Mouse (Mus musculus) G1E (cell line): ENCODE results near the gene Tpo. TPM values are rescaled to one million over a fixed set of nuclear protein-coding genes. Genes with fewer than 3 reads are reported as not detected.

Experiments
- ATAC-seq: 2 replicates; pipeline ENCODE4 v1.8.0; 2016; ENCODE audit warnings: mild to moderate bottlenecking; ENCODE audit not compliant: insufficient number of reproducible peaks, poor library complexity, low FRiP score, severe bottlenecking; ENCODE audit errors: extremely low read depth
- DNase-seq: peaks from one replicate; pipeline ENCODE4 v3.0.0; 2012; ENCODE audit warnings: low spot score
- H3K27me3 ChIP-seq: 2 replicates; pipeline ENCODE4 v1.6.1; 2012; ENCODE audit warnings: mild to moderate bottlenecking, low read length, inconsistent platforms; ENCODE audit not compliant: insufficient read depth
- H3K36me3 ChIP-seq: replicated peaks from 2 replicates; pipeline ENCODE3; 2012; ENCODE audit warnings: mild to moderate bottlenecking, inconsistent platforms
- H3K4me1 ChIP-seq: 2 replicates; pipeline ENCODE4 v1.6.1; 2012; ENCODE audit warnings: low read depth, low read length, inconsistent platforms, mixed read lengths; ENCODE audit not compliant: insufficient read depth
- H3K4me3 ChIP-seq: 2 replicates; pipeline ENCODE4 v1.5.1; 2012; ENCODE audit warnings: low read depth, mild to moderate bottlenecking, inconsistent platforms, low read length, moderate library complexity, mixed read lengths
- H3K9me3 ChIP-seq: replicated peaks from 2 replicates; pipeline ENCODE4 v1.6.1; 2012; ENCODE audit warnings: inconsistent platforms
- CTCF ChIP-seq: IDR thresholded peaks from 2 replicates; pipeline ENCODE4 v1.5.1; 2012; ENCODE audit warnings: low read depth, low read length, inconsistent platforms, mixed read lengths
- GATA1 ChIP-seq: IDR thresholded peaks from 2 replicates; pipeline ENCODE4 v1.6.1; 2012; ENCODE audit warnings: borderline replicate concordance, low read length, inconsistent platforms, mixed read lengths
- GATA2 ChIP-seq: IDR thresholded peaks from 2 replicates; pipeline ENCODE4 v1.6.1; 2012; ENCODE audit warnings: low read depth, low read length, inconsistent platforms, borderline replicate concordance
- POLR2AphosphoS5 ChIP-seq: IDR thresholded peaks from 2 replicates; pipeline ENCODE4 v1.6.1; 2012; ENCODE audit warnings: low read depth, low read length, inconsistent platforms; ENCODE audit not compliant: insufficient replicate concordance
- TAL1 ChIP-seq: conservative IDR thresholded peaks from 2 replicates; pipeline ENCODE4 v1.6.1; 2012; ENCODE audit warnings: low read depth, low read length, inconsistent platforms, mixed read lengths
- polyA plus RNA-seq: library from polyadenylated mRNA; stranded (reverse); fragments of >175 nt; gene quantifications from 2 replicates; pipeline ENCODE4 v1.2.3, GENCODE M21; 2012
- total RNA-seq, 2 experiments: library from RNA; stranded (forward) in 1 of 2; stranded (reverse) in 1 of 2; fragments of 200-1000 nt in 1 of 2; fragments of >200 nt in 1 of 2; fragmentation: Nextera tagmentation in 1 of 2; gene quantifications; 2 replicates each; pipeline ENCODE4 v1.2.3; 2014 to 2017

Gene Tpo
- total and polyA plus RNA-seq, 3 experiments = 0.05 TPM; not detected in 2

DNA sequence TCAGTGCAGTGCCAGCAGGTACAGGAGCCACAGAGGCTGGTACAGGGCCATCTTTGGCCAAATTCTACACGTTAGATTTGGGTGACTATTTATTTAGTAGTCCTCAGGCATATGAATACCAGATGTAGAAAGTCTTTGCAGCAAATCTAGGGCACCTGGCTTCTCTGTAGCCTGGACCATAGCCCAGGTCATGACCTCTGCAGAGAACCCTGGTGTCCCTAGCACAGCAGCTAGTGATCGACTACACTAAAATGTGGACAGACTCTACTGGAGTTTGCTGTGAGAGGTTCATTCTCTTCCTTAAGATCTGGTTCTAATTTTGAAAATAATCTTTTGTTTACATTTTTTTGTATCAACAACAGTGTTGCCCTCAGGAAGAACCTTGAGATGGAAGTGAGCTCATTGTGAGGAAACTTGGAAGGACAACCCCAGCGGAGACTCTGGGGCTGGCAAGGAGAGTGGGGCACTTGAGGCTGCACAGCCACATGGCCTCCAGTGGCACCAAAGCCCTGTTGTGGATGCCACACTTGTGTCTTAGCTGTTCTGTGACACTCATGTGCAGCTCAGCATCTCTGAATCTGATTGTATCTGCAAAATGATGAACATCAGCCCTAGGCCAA, 104.6 kb downstream of the Tpo start:
- TF ChIP-seq GATA2 (no peak), GATA1 (no peak), POLR2AphosphoS5 (no peak), CTCF (no peak), TAL1 (no peak)
- Histone ChIP-seq H3K36me3 (no peaks in the 10 kb centered on the region), H3K4me1 (no peaks in the 10 kb centered on the region), H3K9me3 (peaks cover 59% of the 10 kb centered on the region), H3K4me3 (no peak overlapping the region), H3K27me3 (no peaks in the 10 kb centered on the region)
- ATAC-seq (no peak), DNase-seq (no peak)

DNA sequence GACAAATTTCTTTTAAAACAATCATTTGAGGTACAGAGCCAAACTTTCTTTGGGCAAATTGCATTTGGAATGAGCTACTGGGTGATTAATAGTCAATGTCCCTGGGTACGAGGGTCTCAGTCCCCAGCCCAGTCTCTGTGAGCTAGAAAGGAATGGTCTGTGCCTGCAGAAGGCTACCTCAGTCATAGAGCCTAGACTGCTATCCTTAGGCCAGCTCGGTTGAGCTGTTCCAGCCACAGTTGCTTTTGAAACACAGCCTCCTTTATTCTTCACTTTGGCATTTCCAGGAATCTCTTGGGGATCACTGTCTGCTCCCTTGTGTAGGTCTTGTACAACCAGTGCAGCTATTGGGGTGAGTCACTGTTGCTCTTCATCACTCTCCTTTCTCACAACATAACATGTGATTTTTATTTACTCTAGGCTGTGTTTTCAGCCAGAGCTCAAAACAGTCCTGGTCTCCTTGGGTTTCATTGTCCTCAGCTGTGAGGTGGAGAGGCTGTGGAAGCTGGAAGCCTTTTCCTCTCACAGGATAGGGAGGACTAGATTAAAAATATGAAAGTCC, 108.1 kb downstream of the Tpo start:
- Histone ChIP-seq H3K27me3 (no peaks in the 10 kb centered on the region), H3K4me3 (no peak overlapping the region), H3K9me3 (peaks cover 58% of the 10 kb centered on the region), H3K4me1 (no peaks in the 10 kb centered on the region), H3K36me3 (no peaks in the 10 kb centered on the region)
- TF ChIP-seq CTCF (no peak), GATA2 (no peak), TAL1 (no peak), POLR2AphosphoS5 (no peak), GATA1 (no peak)
- DNase-seq (no peak), ATAC-seq (no peak)

DNA sequence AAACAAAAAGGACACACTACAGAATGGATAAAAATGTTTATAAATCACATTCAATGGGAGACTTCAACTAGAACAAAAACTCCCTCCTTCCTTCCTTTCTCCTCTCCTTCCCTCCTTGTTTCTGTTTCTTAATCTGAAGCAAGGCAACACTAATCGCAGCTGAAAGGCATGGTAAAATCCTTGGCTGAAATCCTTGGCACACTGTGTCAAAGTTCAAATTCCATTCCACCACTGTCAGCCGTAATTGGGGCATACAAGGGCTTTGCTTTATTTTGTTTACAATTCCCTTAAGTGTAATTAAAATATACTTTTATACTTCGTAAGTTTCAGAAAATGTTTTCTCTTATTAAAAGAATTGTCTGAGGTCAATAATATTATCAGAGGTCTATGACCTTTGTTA, 108.9 kb downstream of the Tpo start:
- peaks cover 61% of the 10 kb centered on the region for H3K9me3 ChIP-seq
- H3K27me3 ChIP-seq = no peaks in the 10 kb centered on the region
- TF ChIP-seq GATA2 = no peak
- TF ChIP-seq POLR2AphosphoS5 = no peak
- TF ChIP-seq TAL1 = no peak
- TF ChIP-seq CTCF = no peak
- no peak for TF ChIP-seq GATA1
- DNase-seq (no peak), ATAC-seq (no peak)
- no peaks in the 10 kb centered on the region for H3K36me3 ChIP-seq
- H3K4me3 ChIP-seq = no peak overlapping the region
- no peaks in the 10 kb centered on the region for H3K4me1 ChIP-seq

DNA sequence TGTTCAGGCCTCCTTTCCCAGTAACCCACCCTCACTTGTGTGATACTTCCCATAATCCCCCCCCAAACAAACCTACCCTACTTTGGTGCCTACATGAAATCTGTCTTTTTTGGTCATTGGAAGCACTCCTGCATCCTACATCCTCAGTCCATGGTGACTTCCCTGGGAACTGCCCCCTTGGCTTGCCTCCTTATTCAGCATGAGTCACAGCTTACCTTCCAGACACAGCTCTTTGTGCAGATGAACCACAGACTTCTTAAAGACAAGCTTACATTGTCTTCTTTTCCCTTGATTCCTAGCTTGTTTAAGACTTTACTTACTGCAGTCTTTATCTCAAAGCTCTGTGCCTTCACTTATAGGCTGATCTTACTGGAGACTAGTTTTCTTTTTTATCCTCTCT, 112.0 kb downstream of the Tpo start:
- TF ChIP-seq GATA2 = no peak
- TF ChIP-seq GATA1 = no peak
- TF ChIP-seq TAL1 = no peak
- ATAC-seq = no peak
- peaks cover 59% of the 10 kb centered on the region for H3K9me3 ChIP-seq
- no peaks in the 10 kb centered on the region for H3K27me3 ChIP-seq
- H3K36me3 ChIP-seq = no peaks in the 10 kb centered on the region
- no peaks in the 10 kb centered on the region for H3K4me1 ChIP-seq
- H3K4me3 ChIP-seq = no peak overlapping the region
- DNase-seq = no peak

DNA sequence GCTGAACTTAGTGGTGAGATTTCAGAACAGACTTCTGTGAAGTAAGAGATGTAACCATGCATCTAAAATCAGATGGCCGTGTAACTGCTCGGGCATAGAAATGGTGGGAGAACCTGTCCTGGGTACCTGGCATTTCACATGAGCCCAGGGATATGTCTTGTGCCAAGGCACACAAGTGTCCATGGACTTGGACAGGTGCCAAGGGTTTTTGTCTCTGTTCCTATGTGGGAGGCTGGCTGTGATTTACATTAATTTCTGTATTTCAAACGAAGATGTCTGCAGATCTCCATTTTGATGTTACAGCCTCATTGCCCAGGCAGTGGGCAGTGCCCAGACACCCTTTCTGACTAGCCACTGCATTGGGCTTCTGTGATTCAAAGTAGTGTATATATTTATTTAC, 115.3 kb downstream of the Tpo start:
- DNase-seq (no peak), ATAC-seq (no peak)
- Histone ChIP-seq H3K4me3 (no peak overlapping the region), H3K36me3 (no peaks in the 10 kb centered on the region), H3K9me3 (peaks cover 76% of the 10 kb centered on the region), H3K4me1 (no peaks in the 10 kb centered on the region), H3K27me3 (no peaks in the 10 kb centered on the region)
- TF ChIP-seq GATA2 (no peak), POLR2AphosphoS5 (no peak), CTCF (no peak)

DNA sequence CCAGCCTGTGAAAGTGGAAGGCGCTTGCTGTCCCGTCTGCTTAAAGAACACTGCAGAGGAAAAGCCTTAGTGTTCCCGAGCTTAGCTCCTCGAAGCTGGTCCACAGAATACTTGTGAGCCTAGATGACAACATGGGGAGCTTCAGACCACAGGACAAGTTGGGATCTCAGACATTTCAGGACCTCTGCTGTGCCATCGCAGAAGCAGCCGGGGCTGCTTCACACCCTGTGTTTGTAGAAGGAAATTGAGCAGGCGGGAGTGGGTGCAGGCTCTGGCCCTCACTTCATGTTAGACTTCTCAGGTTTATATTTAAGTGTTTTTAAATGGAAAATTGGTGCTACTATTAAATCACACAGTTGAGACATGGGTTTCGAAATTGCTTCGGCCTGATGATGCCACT, 116.9 kb downstream of the Tpo start:
- peaks cover 83% of the 10 kb centered on the region for H3K9me3 ChIP-seq
- TF ChIP-seq TAL1 (no peak), POLR2AphosphoS5 (no peak), GATA1 (no peak), CTCF (no peak), GATA2 (no peak)
- H3K4me3 ChIP-seq = no peak overlapping the region
- no peaks in the 10 kb centered on the region for H3K4me1 ChIP-seq
- no peaks in the 10 kb centered on the region for H3K27me3 ChIP-seq
- DNase-seq = no peak
- no peaks in the 10 kb centered on the region for H3K36me3 ChIP-seq
- ATAC-seq = no peak

DNA sequence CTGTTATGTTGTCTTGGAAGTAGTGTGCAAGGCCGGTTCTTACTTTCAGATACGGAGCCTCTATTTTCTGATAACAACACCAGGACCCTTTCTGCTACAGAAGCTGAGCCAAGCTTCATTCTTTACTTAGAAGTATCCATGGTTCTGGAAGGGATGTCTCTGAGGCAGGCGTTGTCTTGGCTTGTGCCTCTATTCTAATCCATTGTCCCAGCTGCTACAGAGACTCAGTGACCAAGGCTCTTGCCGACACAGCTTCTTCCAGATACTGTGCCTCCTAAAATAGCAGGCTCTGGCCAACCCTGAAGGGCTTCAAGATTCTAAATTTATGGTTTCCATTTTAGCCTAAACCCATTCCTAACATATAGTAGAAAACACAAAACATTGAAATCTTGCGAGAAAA, 123.7 kb downstream of the Tpo start:
- TF ChIP-seq POLR2AphosphoS5 (no peak), GATA2 (no peak), GATA1 (no peak), CTCF (no peak), TAL1 (no peak)
- DNase-seq (no peak), ATAC-seq (no peak)
- Histone ChIP-seq H3K36me3 (no peaks in the 10 kb centered on the region), H3K27me3 (no peaks in the 10 kb centered on the region), H3K4me1 (no peaks in the 10 kb centered on the region; the same call in 1 of the 2 replicates), H3K4me3 (no peak overlapping the region), H3K9me3 (peaks cover 80% of the 10 kb centered on the region)
